Mouse (Mus musculus) intestine, embryonic 16.5 days (tissue): ENCODE measurements around the gene Kdm5a. TPM values are rescaled to one million over a fixed set of nuclear protein-coding genes. Genes with fewer than 3 reads are reported as not detected.

ENCODE experiments used
- ATAC-seq: fragments of 200-750 bp; cut with Nextera tagmentation; 2 replicates; pipeline ENCODE4 v1.8.0; 2017; ENCODE audit warnings: moderate TSS enrichment, moderate library complexity
- H3K27ac ChIP-seq: fragments of 300-500 bp; sonication (generic); 2 replicates; pipeline ENCODE4 v1.5.1; 2014; ENCODE audit warnings: mild to moderate bottlenecking, low read length
- H3K27me3 ChIP-seq: fragments of 300-500 bp; sonication (generic); replicated peaks from 2 replicates; pipeline ENCODE4 v1.6.1; 2014; ENCODE audit warnings: low read length, control low read depth, mixed read lengths; ENCODE audit not compliant: control insufficient read depth, insufficient read depth
- H3K36me3 ChIP-seq: fragments of 300-500 bp; sonication (generic); 2 replicates; pipeline ENCODE4 v1.6.1; 2014; ENCODE audit warnings: low read length, control low read depth; ENCODE audit not compliant: control insufficient read depth, insufficient read depth
- H3K4me1 ChIP-seq: fragments of 300-500 bp; sonication (generic); 2 replicates; pipeline ENCODE4 v1.6.1; 2014; ENCODE audit warnings: low read length, control low read depth, mixed read lengths; ENCODE audit not compliant: control insufficient read depth, insufficient read depth
- H3K4me2 ChIP-seq: fragments of 300-500 bp; sonication (generic); 2 replicates; pipeline ENCODE4 v1.6.1; 2014; ENCODE audit warnings: low read depth, low read length, control low read depth
- H3K4me3 ChIP-seq: fragments of 300-500 bp; sonication (generic); 2 replicates; pipeline ENCODE4 v1.5.1; 2014; ENCODE audit warnings: mild to moderate bottlenecking, low read length
- H3K9ac ChIP-seq: fragments of 300-500 bp; sonication (generic); 2 replicates; pipeline ENCODE4 v1.6.1; 2014; ENCODE audit warnings: low read depth, low read length
- H3K9me3 ChIP-seq: fragments of 300-500 bp; sonication (generic); 2 replicates; pipeline ENCODE4 v1.6.1; 2016; ENCODE audit warnings: low read length, control low read depth; ENCODE audit not compliant: control insufficient read depth
- WGBS: fragments of 180-500 bp; shearing (Covaris S2); extraction: QIAGEN DNeasy Blood & Tissue Kit; methylation state at CpG from one replicate; pipeline ENCODE4 v1.1.7; 2014; 5-methylcytosine and 5-hydroxymethylcytosine counted together
- polyA plus RNA-seq: library from polyadenylated mRNA; unstranded; fragments of >200 nt; fragmentation: Nextera tagmentation; extraction: Ambion mirVana; gene quantifications from 2 replicates; pipeline ENCODE4 v1.2.1, GENCODE M21; 2015

Kdm5a gene
- 30.1 and 31.1 TPM in 2 replicates for polyA plus RNA-seq

- no peaks in the 10 kb centered on the region for H3K9me3 ChIP-seq
These were observed at the start of gene Kdm5a, which contains the start of gene Ccdc77 for GRCm38 (mm10) chr6:120363688-120364522. TSS of gene Kdm5a (plus strand) at chr6:120364124. TSS of gene Ccdc77 (minus strand) at chr6:120364374.

DNA sequence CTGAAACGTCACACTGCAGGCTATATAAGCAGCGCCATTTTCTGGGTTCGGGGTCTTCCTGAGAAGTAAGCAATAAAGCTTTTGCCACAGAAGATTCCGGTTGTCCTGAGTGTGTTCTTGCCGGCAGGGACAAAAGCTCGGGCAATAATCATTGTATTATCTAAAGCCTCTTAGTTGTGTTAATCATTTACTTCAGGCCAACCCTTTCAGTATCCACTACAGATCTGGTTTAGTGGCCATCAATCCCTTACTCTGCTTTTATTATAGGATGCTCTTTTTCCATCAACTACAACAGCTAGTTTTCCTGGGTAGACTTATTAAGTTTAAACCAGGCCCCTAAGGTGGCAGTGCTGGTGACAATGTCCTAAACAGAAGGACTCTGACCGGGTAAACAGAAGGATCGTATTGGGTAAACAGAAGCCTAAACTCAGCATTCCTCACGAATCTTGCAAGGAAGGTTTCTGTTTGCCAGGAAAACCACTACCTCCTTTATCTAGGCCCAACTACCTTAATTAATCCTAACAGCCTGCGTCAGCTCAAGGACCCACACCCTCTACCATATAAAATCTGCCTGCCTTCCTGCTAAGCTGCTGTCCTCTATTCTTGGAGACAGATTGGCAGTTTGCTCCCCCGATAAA lies 45.5 kb upstream of the Kdm5a start:
- Histone ChIP-seq H3K36me3 (no peaks in the 10 kb centered on the region), H3K4me1 (no peaks in the 10 kb centered on the region), H3K4me2 (no peak overlapping the region), H3K9ac (no peak overlapping the region), H3K4me3 (no peak overlapping the region), H3K27me3 (no peaks in the 10 kb centered on the region), H3K9me3 (no peaks in the 10 kb centered on the region), H3K27ac (no peak overlapping the region)
- ATAC-seq = peak; percentile 66
- 51% methylated on average over 11 of the region's 11 CpGs for WGBS

More at GRCm38 (mm10) chr6:120363688-120364522, at the start of gene Kdm5a, which contains the start of gene Ccdc77:
- H3K27ac ChIP-seq = peak within 1 kb of the TSS; percentile 98
- H3K27me3 ChIP-seq = no peaks in the 10 kb centered on the region
- peaks cover 11% of the 10 kb centered on the region for H3K4me1 ChIP-seq
- H3K9ac ChIP-seq = peak within 1 kb of the TSS; percentile 95
- under 1% methylated on average over 71 of the region's 71 CpGs for WGBS
- peak; percentile 99 for ATAC-seq
- H3K4me3 ChIP-seq = peak within 1 kb of the TSS; percentile 94
- H3K36me3 ChIP-seq = 0 out of 2 replicates have a peak, but pooled peaks cover 2% of the 10 kb centered on the region
- H3K4me2 ChIP-seq = peak within 1 kb of the TSS; percentile 81

DNA sequence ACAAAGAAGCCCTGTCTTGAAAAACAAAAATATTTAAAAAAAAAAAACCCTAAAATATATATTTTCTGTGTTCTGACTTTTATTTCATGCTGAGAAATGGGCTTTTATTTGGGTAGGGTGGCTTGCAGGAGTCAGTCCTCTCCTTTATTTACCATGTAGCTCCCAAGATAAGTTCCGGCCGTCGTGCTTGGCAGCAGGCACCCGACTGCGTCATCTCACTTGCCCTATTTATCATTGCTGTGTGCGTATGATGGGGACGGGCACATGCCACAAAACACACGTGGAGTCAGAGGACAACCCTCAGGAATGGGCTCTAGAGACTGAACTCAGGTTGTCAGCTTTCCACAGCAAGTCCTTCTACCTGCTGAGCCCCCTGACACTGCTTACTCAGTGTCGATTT lies 44.8 kb upstream of the Kdm5a start:
- Histone ChIP-seq H3K4me1 (no peaks in the 10 kb centered on the region), H3K4me3 (no peak overlapping the region), H3K9ac (no peak overlapping the region), H3K27me3 (no peaks in the 10 kb centered on the region), H3K9me3 (no peaks in the 10 kb centered on the region), H3K27ac (no peak overlapping the region), H3K4me2 (no peak overlapping the region), H3K36me3 (no peaks in the 10 kb centered on the region)
- ATAC-seq = no peak
- WGBS = 69% methylated on average over 9 of the region's 9 CpGs

DNA sequence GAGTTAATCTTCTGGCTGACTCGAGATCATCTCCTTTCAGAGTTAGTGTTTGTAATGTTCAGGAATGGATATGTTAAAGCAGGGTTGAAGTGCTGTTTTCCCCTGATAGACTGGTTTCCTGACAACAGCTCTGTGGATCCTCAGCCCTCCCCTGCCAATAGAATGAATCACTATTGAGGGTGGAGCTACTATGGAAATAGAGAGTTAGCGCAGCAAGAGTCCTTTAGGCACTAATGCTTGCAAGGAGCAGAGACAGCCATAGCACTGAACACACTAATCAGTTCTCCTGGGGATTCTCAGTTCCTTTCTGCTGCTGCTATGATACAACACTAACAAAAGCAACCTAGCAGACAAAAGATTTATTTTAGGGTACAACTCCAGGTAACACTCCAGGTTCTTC lies 43.6 kb upstream of the Kdm5a start:
- Histone ChIP-seq H3K36me3 (peaks cover 4% of the 10 kb centered on the region; the same call in 1 of the 2 replicates), H3K4me3 (no peak overlapping the region), H3K4me2 (no peak overlapping the region), H3K9ac (no peak overlapping the region), H3K9me3 (no peaks in the 10 kb centered on the region), H3K4me1 (no peaks in the 10 kb centered on the region), H3K27ac (no peak overlapping the region), H3K27me3 (no peaks in the 10 kb centered on the region)
- 50% methylated on average over 2 of the region's 2 CpGs for WGBS
- no peak for ATAC-seq

- Histone ChIP-seq H3K27me3 (no peaks in the 10 kb centered on the region), H3K4me1 (no peaks in the 10 kb centered on the region), H3K4me3 (no peak overlapping the region), H3K4me2 (no peak overlapping the region), H3K27ac (no peak overlapping the region), H3K36me3 (peaks cover 7% of the 10 kb centered on the region; the same call in 1 of the 2 replicates), H3K9me3 (no peaks in the 10 kb centered on the region), H3K9ac (no peak overlapping the region)
- ATAC-seq = 0 out of 2 replicates have a peak, but pooled peaks have one; percentile 23
- 30% methylated on average over 6 of the region's 6 CpGs for WGBS
These were observed 39.5 kb upstream of the Kdm5a start for GRCm38 (mm10) chr6:120324295-120324927.

DNA sequence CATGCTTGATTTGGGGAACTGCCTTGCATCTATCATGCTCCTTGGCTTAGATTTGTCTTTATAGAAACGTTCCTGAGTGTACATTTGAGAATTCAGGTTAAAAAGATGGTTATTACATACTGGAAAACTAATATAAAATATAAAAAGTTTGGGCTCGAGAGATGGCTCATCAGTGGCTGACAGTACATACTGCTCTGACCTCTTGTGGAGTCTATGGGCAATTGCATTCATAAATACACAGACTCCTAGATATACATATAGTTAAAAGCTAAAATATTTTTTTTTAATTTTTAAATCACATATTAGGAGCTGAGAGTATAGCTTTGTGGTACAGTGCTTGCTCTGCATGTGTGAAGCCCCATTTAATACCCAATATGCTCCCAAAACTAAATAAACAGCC lies 31.6 kb upstream of the Kdm5a start:
- no peak overlapping the region for H3K4me3 ChIP-seq
- no peak for ATAC-seq
- no peaks in the 10 kb centered on the region for H3K4me1 ChIP-seq
- no peaks in the 10 kb centered on the region for H3K27me3 ChIP-seq
- no peak overlapping the region for H3K9ac ChIP-seq
- no peak overlapping the region for H3K4me2 ChIP-seq
- H3K27ac ChIP-seq = no peak overlapping the region
- H3K36me3 ChIP-seq = peaks cover 10% of the 10 kb centered on the region
- WGBS = 74% methylated on average over 2 of the region's 2 CpGs
- no peaks in the 10 kb centered on the region for H3K9me3 ChIP-seq

- 73% methylated on average over 1 of the region's 1 CpGs for WGBS
- ATAC-seq = no peak
- peaks cover 2% of the 10 kb centered on the region; the same call in 1 of the 2 replicates for H3K36me3 ChIP-seq
- no peak overlapping the region for H3K9ac ChIP-seq
- H3K4me3 ChIP-seq = no peak overlapping the region
- H3K27ac ChIP-seq = no peak overlapping the region
- no peaks in the 10 kb centered on the region for H3K4me1 ChIP-seq
- no peaks in the 10 kb centered on the region for H3K27me3 ChIP-seq
- H3K4me2 ChIP-seq = no peak overlapping the region
- no peaks in the 10 kb centered on the region for H3K9me3 ChIP-seq
These were observed 19.9 kb upstream of the Kdm5a start for GRCm38 (mm10) chr6:120343992-120344391.

- no peak overlapping the region for H3K4me3 ChIP-seq
- peaks cover 4% of the 10 kb centered on the region for H3K36me3 ChIP-seq
- H3K9ac ChIP-seq = no peak overlapping the region
- H3K4me1 ChIP-seq = no peaks in the 10 kb centered on the region
- ATAC-seq = no peak
- no peak overlapping the region for H3K27ac ChIP-seq
- H3K27me3 ChIP-seq = no peaks in the 10 kb centered on the region
- H3K4me2 ChIP-seq = no peak overlapping the region
- H3K9me3 ChIP-seq = no peaks in the 10 kb centered on the region
- 91% methylated on average over 3 of the region's 3 CpGs for WGBS
These were observed 14.9 kb upstream of the Kdm5a start for GRCm38 (mm10) chr6:120349018-120349417.

- Histone ChIP-seq H3K36me3 (peaks cover 4% of the 10 kb centered on the region; the same call in 1 of the 2 replicates), H3K4me3 (peak overlapping the region; percentile 75), H3K9ac (peak overlapping the region; percentile 72), H3K4me1 (peaks cover 5% of the 10 kb centered on the region), H3K27me3 (no peaks in the 10 kb centered on the region), H3K27ac (peak overlapping the region; percentile 85), H3K9me3 (no peaks in the 10 kb centered on the region), H3K4me2 (peak overlapping the region; percentile 75)
- 21% methylated on average over 5 of the region's 5 CpGs for WGBS
- no peak for ATAC-seq
These were observed 7.4 kb upstream of the Kdm5a start for GRCm38 (mm10) chr6:120356478-120356877.
